Mouse (Mus musculus) kidney, postnatal 0 days (tissue): ENCODE data around the gene Ap1m1. TPM values are rescaled to one million over a fixed set of nuclear protein-coding genes. Genes with fewer than 3 reads are reported as not detected.

Experiments
- ATAC-seq: fragments of 200-750 bp; cut with Nextera tagmentation; replicated peaks from 2 replicates; pipeline ENCODE4 v1.8.0; 2017; ENCODE audit warnings: low read depth, moderate number of reproducible peaks, moderate TSS enrichment, moderate library complexity; ENCODE audit not compliant: low FRiP score
- DNase-seq: peaks from one replicate; pipeline ENCODE4 v3.0.0-alpha.2; 2016; ENCODE audit warnings: low spot score
- H3K27ac ChIP-seq: fragments of 300-500 bp; sonication (generic); 2 replicates; pipeline ENCODE4 v1.5.1; 2014; ENCODE audit warnings: mild to moderate bottlenecking
- H3K27me3 ChIP-seq: fragments of 300-500 bp; sonication (generic); 2 replicates; pipeline ENCODE4 v1.6.1; 2014; ENCODE audit warnings: low read length, mixed read lengths; ENCODE audit not compliant: insufficient read depth
- H3K36me3 ChIP-seq: fragments of 300-500 bp; sonication (generic); 2 replicates; pipeline ENCODE4 v1.6.1; 2014; ENCODE audit warnings: low read length, mixed read lengths; ENCODE audit not compliant: insufficient read depth
- H3K4me1 ChIP-seq: fragments of 300-500 bp; sonication (generic); replicated peaks from 2 replicates; pipeline ENCODE4 v1.6.1; 2014; ENCODE audit warnings: antibody characterized with exemption, low read length, mixed read lengths; ENCODE audit not compliant: insufficient read depth
- H3K4me2 ChIP-seq: fragments of 300-500 bp; sonication (generic); 2 replicates; pipeline ENCODE4 v1.6.1; 2014; ENCODE audit warnings: mild to moderate bottlenecking, low read length, moderate library complexity, mixed read lengths
- H3K4me3 ChIP-seq: fragments of 300-500 bp; sonication (generic); replicated peaks from 2 replicates; pipeline ENCODE4 v1.5.1; 2014; ENCODE audit warnings: low read depth, low read length
- H3K9ac ChIP-seq: fragments of 300-500 bp; sonication (generic); 2 replicates; pipeline ENCODE4 v1.6.1; 2014; ENCODE audit warnings: low read depth, low read length
- H3K9me3 ChIP-seq: fragments of 300-500 bp; sonication (generic); replicated peaks from 2 replicates; pipeline ENCODE4 v1.6.1; 2016; ENCODE audit warnings: low read length, inconsistent platforms, mixed read lengths
- CTCF ChIP-seq: IDR thresholded peaks from 2 replicates; pipeline ENCODE4 v1.5.1; 2016; ENCODE audit warnings: antibody characterized with exemption, low read depth, mild to moderate bottlenecking, moderate library complexity
- WGBS: fragments of 180-500 bp; shearing (Covaris S2); extraction: QIAGEN DNeasy Blood & Tissue Kit; methylation state at CpG from one replicate; pipeline ENCODE4 v1.1.7; 2014; 5-methylcytosine and 5-hydroxymethylcytosine counted together
- polyA plus RNA-seq: library from polyadenylated mRNA; unstranded; fragments of >200 nt; fragmentation: Nextera tagmentation; extraction: Ambion mirVana; gene quantifications from 2 replicates; pipeline ENCODE4 v1.2.1, GENCODE M21; 2015

Ap1m1 gene
- polyA plus RNA-seq, 1 experiment from 2014 or later = 93.0 TPM

DNA sequence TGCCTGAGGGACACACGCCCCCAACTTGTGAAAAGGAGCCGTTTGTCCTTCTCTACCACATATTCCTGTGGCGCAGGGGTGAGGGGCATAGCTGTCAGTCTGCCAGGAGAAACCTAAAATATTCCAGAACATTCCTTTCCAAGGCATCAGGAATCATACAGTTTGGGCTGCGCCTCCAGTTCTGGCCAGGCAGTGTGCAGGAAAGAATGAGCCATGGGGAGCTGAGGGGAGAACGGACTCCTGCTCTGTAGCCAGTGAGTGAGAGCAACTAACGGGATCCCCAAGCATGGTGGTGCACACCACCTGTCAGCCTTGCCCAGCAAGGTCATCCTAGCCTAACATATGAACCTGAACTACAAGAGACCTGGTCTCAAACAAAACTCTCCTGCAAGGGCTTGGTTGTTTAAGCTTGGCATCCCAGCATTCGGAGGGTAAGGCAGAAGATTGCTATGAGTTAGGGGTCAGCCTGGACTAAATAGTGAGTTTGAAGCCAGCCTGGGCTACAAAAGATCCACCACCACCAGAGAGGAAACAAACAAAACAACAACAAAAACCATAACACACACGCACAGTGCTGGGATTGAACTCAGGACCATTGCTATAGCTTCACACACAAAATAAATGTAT, 63.3 kb downstream of the Ap1m1 start:
- WGBS = 55% methylated on average over 8 of the region's 8 CpGs
- Histone ChIP-seq H3K36me3 (no peaks in the 10 kb centered on the region), H3K4me1 (no peaks in the 10 kb centered on the region), H3K27ac (peak overlapping the region; percentile 65; the same call in 1 of the 2 replicates), H3K9ac (no peak overlapping the region), H3K27me3 (no peaks in the 10 kb centered on the region), H3K4me3 (no peak overlapping the region), H3K9me3 (no peaks in the 10 kb centered on the region), H3K4me2 (peak overlapping the region; percentile 4; the same call in 1 of the 2 replicates)
- DNase-seq (no peak), ATAC-seq (no peak)
- no peak for TF ChIP-seq CTCF

GRCm38 (mm10) chr8:72303633-72304032, 63.8 kb downstream of the Ap1m1 start:
- Histone ChIP-seq H3K9ac (no peak overlapping the region), H3K27me3 (no peaks in the 10 kb centered on the region), H3K4me3 (no peak overlapping the region), H3K9me3 (no peaks in the 10 kb centered on the region), H3K4me1 (no peaks in the 10 kb centered on the region), H3K36me3 (no peaks in the 10 kb centered on the region), H3K27ac (no peak overlapping the region), H3K4me2 (peak overlapping the region; percentile 4; the same call in 1 of the 2 replicates)
- WGBS = 32% methylated on average over 8 of the region's 8 CpGs
- no peak for TF ChIP-seq CTCF
- peak; percentile 75 for DNase-seq
- ATAC-seq = no peak

- ATAC-seq = no peak
- Histone ChIP-seq H3K9ac (no peak within 1 kb of the TSS), H3K9me3 (no peaks in the 10 kb centered on the region), H3K4me1 (no peaks in the 10 kb centered on the region), H3K27ac (no peak within 1 kb of the TSS), H3K27me3 (no peaks in the 10 kb centered on the region), H3K4me3 (no peak within 1 kb of the TSS), H3K4me2 (no peak within 1 kb of the TSS), H3K36me3 (no peaks in the 10 kb centered on the region)
- DNase-seq = no peak
- TF ChIP-seq CTCF = no peak
- 62% methylated on average over 15 of the region's 16 CpGs for WGBS
Observed at GRCm38 (mm10) chr8:72305210-72305905, 65.5 kb downstream of the Ap1m1 start, which contains the start of gene Gm10282. Gm10282 (minus strand) TSS chr8:72305260.

- DNase-seq (no peak), ATAC-seq (no peak)
- Histone ChIP-seq H3K9me3 (no peaks in the 10 kb centered on the region), H3K4me2 (no peak overlapping the region), H3K36me3 (no peaks in the 10 kb centered on the region), H3K27me3 (no peaks in the 10 kb centered on the region), H3K4me1 (no peaks in the 10 kb centered on the region), H3K27ac (no peak overlapping the region), H3K9ac (no peak overlapping the region), H3K4me3 (no peak overlapping the region)
- WGBS = 86% methylated on average over 5 of the region's 5 CpGs
- no peak for TF ChIP-seq CTCF
Observed at GRCm38 (mm10) chr8:72306913-72307312, 67.1 kb downstream of the Ap1m1 start.

Other genes with a start within 250 kb of the Ap1m1 start
- gene Cyp4f18, start 230.4 kb upstream of the Ap1m1 start, polyA plus RNA-seq = 1.4 and 1.9 TPM in 2 replicates
- gene Olfr372, start 198.8 kb upstream of the Ap1m1 start, polyA plus RNA-seq = not detected in 2 replicates
- gene Olfr373, start 156.8 kb upstream of the Ap1m1 start, polyA plus RNA-seq = 0.08 TPM in 1 of 2 replicates, not detected in the other
- not detected in 2 replicates for gene Olfr374, start 133.0 kb upstream of the Ap1m1 start, polyA plus RNA-seq
- 604 and 692 TPM in 2 replicates for gene Tpm4, start 105.0 kb upstream of the Ap1m1 start, polyA plus RNA-seq
- 100 and 108 TPM in 2 replicates for gene Rab8a, start 78.8 kb upstream of the Ap1m1 start, polyA plus RNA-seq
- 0.24 TPM in 1 of 2 replicates, not detected in the other for gene Hsh2d, start 50.4 kb upstream of the Ap1m1 start, polyA plus RNA-seq
- gene Cib3, start 27.2 kb upstream of the Ap1m1 start, polyA plus RNA-seq = not detected in 2 replicates
- not detected in 2 replicates for gene Gm11034, start 26.4 kb upstream of the Ap1m1 start, polyA plus RNA-seq
- gene Fam32a, start 20.3 kb upstream of the Ap1m1 start, polyA plus RNA-seq = 72.7 and 74.4 TPM in 2 replicates
- 22.2 and 22.8 TPM in 2 replicates for gene Gm10282, start 65.2 kb downstream of the Ap1m1 start, polyA plus RNA-seq
- 24.7 and 31.9 TPM in 2 replicates for gene Klf2, start 79.0 kb downstream of the Ap1m1 start, polyA plus RNA-seq
- 32.5 and 37.5 TPM in 2 replicates for gene Eps15l1, start 181.4 kb downstream of the Ap1m1 start, polyA plus RNA-seq
- gene Calr3, start 203.9 kb downstream of the Ap1m1 start, polyA plus RNA-seq = 2.1 and 2.2 TPM in 2 replicates
- gene 1700030K09Rik, start 203.9 kb downstream of the Ap1m1 start, polyA plus RNA-seq = 10.4 TPM in 2 replicates
- 38.7 and 39.1 TPM in 2 replicates for gene Cherp, start 235.2 kb downstream of the Ap1m1 start, polyA plus RNA-seq